Mouse (Mus musculus) cerebellum, adult 2 months (tissue): ENCODE results near the gene Lrig2. TPM values are rescaled to one million over a fixed set of nuclear protein-coding genes. Genes with fewer than 3 reads are reported as not detected.

Experiments
- DNase-seq, 2 experiments: peaks; one replicate each; pipeline ENCODE4 v3.0.0; 2021
- H3K27ac ChIP-seq: fragments of 200-500 bp; 2 replicates; pipeline ENCODE4 v1.5.1; 2012; ENCODE audit warnings: low read length, control low read depth, inconsistent platforms; ENCODE audit not compliant: insufficient read depth
- H3K27me3 ChIP-seq: fragments of 200-500 bp; 2 replicates; pipeline ENCODE4 v1.6.1; 2012; ENCODE audit warnings: inconsistent platforms, mild to moderate bottlenecking, low read length, moderate library complexity; ENCODE audit not compliant: control insufficient read depth, insufficient read depth
- H3K4me1 ChIP-seq: fragments of 200-500 bp; 2 replicates; pipeline ENCODE4 v1.6.1; 2011; ENCODE audit warnings: low read length; ENCODE audit not compliant: control insufficient read depth, insufficient read depth
- H3K4me3 ChIP-seq: fragments of 200-500 bp; replicated peaks from 2 replicates; pipeline ENCODE3; 2011; ENCODE audit warnings: mild to moderate bottlenecking, low read depth, low read length, control low read depth; ENCODE audit not compliant: insufficient read depth
- CTCF ChIP-seq: fragments of 200-500 bp; IDR thresholded peaks from 2 replicates; pipeline ENCODE4 v1.5.1; 2011; ENCODE audit warnings: low read depth, mild to moderate bottlenecking, control low read depth, low read length, moderate library complexity, borderline replicate concordance; ENCODE audit not compliant: insufficient read depth
- POLR2A ChIP-seq: fragments of 200-500 bp; IDR thresholded peaks from 2 replicates; pipeline ENCODE4 v1.6.1; 2011; ENCODE audit warnings: low read length, control low read depth, borderline replicate concordance; ENCODE audit not compliant: insufficient read depth
- WGBS: fragments of 180-500 bp; shearing (Covaris S2); methylation state at CpG from one replicate; pipeline ENCODE4 v1.1.7; 2018; 5-methylcytosine and 5-hydroxymethylcytosine counted together
- polyA plus RNA-seq: library from polyadenylated mRNA; depleted of rRNA; stranded (reverse); fragments of >200 nt; gene quantifications from 2 replicates; pipeline ENCODE4 v1.2.3, GENCODE M21; 2012

Gene Lrig2
- polyA plus RNA-seq, 1 experiment: 22.3 TPM

DNA sequence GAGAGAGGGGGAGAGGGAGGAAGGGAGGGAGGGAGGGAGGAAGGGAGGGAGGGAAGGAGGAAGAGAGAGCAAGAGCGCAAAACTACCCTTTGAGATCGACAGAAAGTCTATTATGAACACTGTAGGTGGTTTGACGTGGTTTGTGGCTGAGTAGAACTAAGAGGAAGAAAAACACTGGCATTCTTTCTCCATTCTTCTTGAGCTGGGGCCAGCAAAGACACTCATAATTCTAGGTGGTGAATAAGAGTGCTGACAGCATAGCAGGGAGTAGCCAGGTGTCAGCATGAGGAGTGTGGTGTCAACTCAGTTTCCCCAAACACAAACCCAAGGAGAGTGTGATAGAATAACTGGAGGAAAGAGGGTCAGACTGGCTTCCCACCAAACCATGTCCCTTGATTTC is 8.8 kb upstream of the Lrig2 start:
- WGBS: 90% methylated on average over 3 of the region's 3 CpGs
- no peak for TF ChIP-seq CTCF
- TF ChIP-seq POLR2A: no peak
- H3K4me1 ChIP-seq: no peaks in the 10 kb centered on the region
- no peak overlapping the region for H3K4me3 ChIP-seq
- H3K27me3 ChIP-seq: no peaks in the 10 kb centered on the region
- no peak for DNase-seq
- no peak overlapping the region for H3K27ac ChIP-seq

DNA sequence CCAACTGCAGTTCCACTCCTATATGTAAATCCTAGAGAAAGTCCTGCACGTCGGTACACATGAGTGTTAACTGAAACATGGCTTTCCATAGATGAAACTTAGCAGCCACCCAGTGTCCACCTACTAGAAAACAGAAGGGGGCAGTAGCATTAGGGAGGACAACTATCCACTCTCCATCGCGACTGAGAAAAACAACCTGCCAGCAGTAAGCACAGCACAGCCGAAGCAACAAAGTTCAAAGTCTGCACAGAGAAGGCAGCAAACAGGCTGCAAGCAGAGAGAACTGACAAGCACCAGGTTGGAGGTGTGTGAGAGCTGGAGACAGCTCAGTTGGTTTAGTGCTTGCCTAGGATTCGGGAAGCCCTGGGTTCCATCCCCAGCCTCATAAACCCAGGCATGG is 7.2 kb upstream of the Lrig2 start:
- Histone ChIP-seq H3K4me3 (no peak overlapping the region), H3K27ac (no peak overlapping the region), H3K4me1 (no peaks in the 10 kb centered on the region), H3K27me3 (no peaks in the 10 kb centered on the region)
- TF ChIP-seq CTCF (no peak), POLR2A (no peak)
- DNase-seq: no peak
- 63% methylated on average over 6 of the region's 6 CpGs for WGBS

DNA sequence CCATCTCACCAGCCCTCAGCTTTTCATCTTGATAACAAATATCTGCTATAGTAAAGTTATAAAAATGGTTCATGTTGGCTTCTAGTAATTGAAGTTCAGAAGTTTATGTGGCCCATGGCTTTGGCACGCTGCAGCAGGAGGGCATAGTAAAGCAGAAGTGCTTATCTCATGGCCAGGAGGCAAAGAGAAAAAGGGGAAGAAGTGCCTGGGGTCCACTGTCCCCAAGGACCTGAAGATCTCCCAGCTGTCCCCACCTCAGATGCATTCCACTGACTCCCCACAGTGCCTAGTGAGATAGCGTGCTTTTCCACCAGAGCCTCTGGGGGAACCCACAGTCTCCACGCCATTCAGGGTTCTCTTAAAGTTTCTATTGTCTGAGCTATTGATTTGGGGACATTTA is 6.7 kb upstream of the Lrig2 start:
- DNase-seq: no peak
- Histone ChIP-seq H3K27ac (no peak overlapping the region), H3K4me1 (no peaks in the 10 kb centered on the region), H3K27me3 (no peaks in the 10 kb centered on the region), H3K4me3 (no peak overlapping the region)
- TF ChIP-seq POLR2A: no peak
- no peak for TF ChIP-seq CTCF
- WGBS: 92% methylated on average over 3 of the region's 3 CpGs

DNA sequence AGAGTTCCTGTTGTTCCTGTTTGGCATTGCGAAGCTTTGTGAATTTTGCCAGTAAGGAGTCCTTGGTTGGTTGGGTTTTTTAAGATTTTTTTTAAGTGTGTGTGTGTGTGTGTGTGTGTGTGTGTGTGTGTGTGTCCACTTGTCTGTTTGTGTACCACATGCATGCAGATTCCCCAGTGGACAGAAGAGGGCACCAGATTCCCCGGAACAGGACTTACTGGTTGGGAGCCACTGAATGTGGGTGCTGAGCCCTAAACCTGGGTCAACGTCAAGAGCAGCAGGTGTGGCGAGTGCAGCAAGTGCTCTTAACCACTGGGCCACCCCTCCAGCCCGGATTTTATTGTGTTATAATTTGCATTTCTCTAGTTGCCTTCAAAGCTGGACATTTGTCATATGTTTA is 5.4 kb upstream of the Lrig2 start:
- TF ChIP-seq CTCF (no peak), POLR2A (no peak)
- H3K4me3 ChIP-seq: no peak overlapping the region
- H3K27ac ChIP-seq: no peak overlapping the region
- no peak for DNase-seq
- no peaks in the 10 kb centered on the region for H3K27me3 ChIP-seq
- H3K4me1 ChIP-seq: 0 out of 2 replicates have a peak, but pooled peaks cover 3% of the 10 kb centered on the region
- WGBS: 91% methylated on average over 5 of the region's 5 CpGs

DNA sequence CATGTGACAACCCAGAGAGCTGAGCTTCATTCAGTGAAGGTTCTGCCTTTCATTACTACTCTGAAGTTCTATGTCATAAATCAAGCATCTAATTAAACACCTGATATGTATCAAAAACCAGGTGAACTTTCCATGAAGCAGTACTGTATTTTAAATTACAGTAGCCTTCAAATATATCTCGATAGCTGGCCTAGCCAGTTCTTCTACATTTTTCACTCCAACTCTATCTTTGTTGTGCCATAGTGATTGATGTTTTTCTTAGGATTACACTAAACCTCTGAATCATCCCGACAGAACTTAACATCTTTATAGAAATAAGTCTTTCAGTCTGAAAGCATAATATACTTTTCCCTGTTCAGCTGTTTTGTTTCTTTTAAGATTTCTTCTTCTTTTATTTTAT is 2.8 kb upstream of the Lrig2 start:
- TF ChIP-seq CTCF: no peak
- no peak for TF ChIP-seq POLR2A
- no peak for DNase-seq
- WGBS: 94% methylated on average over 2 of the region's 2 CpGs

DNA sequence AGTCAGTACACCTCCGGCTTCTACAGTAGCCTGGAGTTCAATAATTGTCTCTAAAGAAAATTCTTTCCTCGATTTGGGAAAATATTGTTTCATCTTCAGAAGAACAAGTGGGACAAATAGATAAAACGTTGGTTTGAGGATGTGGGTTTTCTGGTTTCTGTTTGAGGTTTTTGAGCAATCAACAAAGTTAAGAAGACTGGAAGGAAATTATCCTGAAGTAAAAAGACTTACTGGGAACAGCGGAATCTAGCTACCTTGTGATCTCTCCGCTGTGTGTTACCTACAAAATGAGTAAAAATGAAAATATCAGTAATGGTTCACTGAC is 668 bp upstream of the Lrig2 start:
- H3K27ac ChIP-seq: peak overlapping the region; percentile 44; the same call in 1 of the 2 replicates
- 0 out of 2 replicates have a peak, but pooled peaks cover 3% of the 10 kb centered on the region for H3K4me1 ChIP-seq
- DNase-seq: no peak
- 23% methylated on average over 5 of the region's 5 CpGs for WGBS
- peak overlapping the region; percentile 67 for H3K4me3 ChIP-seq
- TF ChIP-seq CTCF: no peak
- no peak for TF ChIP-seq POLR2A
- no peaks in the 10 kb centered on the region for H3K27me3 ChIP-seq

More for the DNA sequence above, 2.8 kb upstream of the Lrig2 start:
- Histone ChIP-seq H3K4me1 (0 out of 2 replicates have a peak, but pooled peaks cover 3% of the 10 kb centered on the region), H3K27me3 (no peaks in the 10 kb centered on the region), H3K27ac (no peak overlapping the region), H3K4me3 (no peak overlapping the region)

DNA sequence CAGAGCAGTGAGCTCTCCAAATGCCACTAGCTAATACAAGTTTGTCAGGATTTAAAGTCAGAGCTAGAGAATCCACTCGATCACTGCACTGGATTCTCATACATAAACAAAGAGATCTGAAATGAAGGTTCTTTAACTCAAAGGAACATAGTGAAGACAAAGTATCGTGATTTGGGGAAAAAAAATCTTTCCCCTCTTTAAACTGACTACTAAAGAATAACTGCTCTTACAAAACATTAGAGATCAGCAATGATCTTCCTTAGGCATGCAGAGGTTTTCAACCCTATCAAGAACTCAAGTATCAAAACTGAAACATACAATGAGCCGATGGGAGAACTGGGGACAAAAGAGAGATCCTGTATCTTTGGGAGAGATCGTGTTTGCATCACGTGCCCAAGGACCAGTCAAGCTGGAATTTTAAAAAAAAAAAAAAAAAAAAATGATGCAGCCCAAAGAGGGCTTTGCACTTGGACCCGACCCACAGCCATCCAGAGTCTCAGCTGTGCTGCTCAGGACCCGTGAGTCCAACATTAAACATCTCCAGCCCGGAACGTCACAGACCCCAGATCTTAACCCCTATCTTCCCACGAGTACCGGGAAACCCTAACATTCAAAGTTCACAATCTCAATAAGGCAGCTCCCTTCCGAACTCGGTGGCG is 818 bp downstream of the Lrig2 start:
- no peak for TF ChIP-seq POLR2A
- Histone ChIP-seq H3K4me3 (peak overlapping the region; percentile 65), H3K4me1 (peaks cover 3% of the 10 kb centered on the region; the same call in 1 of the 2 replicates), H3K27me3 (no peaks in the 10 kb centered on the region), H3K27ac (peak overlapping the region; percentile 79)
- under 1% methylated on average over 14 of the region's 14 CpGs for WGBS
- DNase-seq: no peak

DNA sequence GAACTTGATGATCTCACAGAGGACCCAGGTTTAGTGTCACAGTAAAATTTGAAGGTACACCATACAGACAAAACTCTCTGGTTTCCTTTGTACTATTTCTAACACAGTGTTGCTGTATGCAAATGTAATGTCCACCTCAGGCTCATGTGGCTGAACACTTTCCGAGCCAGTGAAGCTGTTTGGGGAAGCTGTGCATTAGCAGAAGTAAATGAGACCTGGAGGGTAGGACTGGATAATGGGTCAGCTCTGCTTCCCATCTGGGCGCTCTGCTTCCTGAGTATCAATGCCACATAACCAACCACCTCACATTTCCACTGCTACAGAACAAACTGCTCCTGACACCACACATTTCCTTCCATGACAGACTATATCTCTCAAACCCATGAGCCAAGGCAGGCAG is 10.1 kb downstream of the Lrig2 start:
- Histone ChIP-seq H3K4me1 (no peaks in the 10 kb centered on the region; the same call in 1 of the 2 replicates), H3K27me3 (no peaks in the 10 kb centered on the region), H3K27ac (no peak overlapping the region), H3K4me3 (no peak overlapping the region)
- WGBS: 63% methylated on average over 2 of the region's 2 CpGs
- TF ChIP-seq CTCF (no peak), POLR2A (no peak)
- no peak for DNase-seq

DNA sequence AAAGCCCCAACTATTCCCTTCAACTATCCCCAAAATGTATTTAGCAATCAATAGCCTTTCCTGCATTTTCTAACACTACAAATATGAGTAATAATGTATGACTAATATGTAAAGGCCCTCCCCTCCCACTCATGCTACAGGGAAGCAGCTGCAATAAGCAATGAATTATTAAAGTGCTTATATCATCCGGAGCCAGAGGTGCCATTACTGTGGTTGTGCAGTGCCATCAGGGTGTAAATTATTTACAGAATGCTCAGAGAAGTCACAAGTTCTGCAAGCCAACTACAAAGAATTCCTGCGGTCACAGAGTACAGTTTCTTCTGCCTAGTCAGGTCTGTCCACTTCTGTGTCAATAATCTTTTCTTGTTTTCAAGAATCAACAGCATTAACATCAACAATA is 10.8 kb downstream of the Lrig2 start:
- DNase-seq: no peak
- TF ChIP-seq CTCF: no peak
- 88% methylated on average over 2 of the region's 2 CpGs for WGBS

More for the DNA sequence above, 10.8 kb downstream of the Lrig2 start:
- no peak overlapping the region for H3K27ac ChIP-seq
- no peaks in the 10 kb centered on the region for H3K4me1 ChIP-seq
- no peak overlapping the region for H3K4me3 ChIP-seq
- H3K27me3 ChIP-seq: no peaks in the 10 kb centered on the region
